Mouse (Mus musculus) intestine, postnatal 0 days (tissue): ENCODE measurements around the gene Itga8. TPM values are rescaled to one million over a fixed set of nuclear protein-coding genes. Genes with fewer than 3 reads are reported as not detected.
A peak's percentile ranks its signal among the peaks of the same experiment; 100 is the strongest.

Source experiments
- ATAC-seq: fragments of 200-750 bp; cut with Nextera tagmentation; 2 replicates; pipeline ENCODE4 v1.8.0; 2017; ENCODE audit warnings: mild to moderate bottlenecking, moderate TSS enrichment, moderate library complexity
- H3K27ac ChIP-seq: fragments of 300-500 bp; sonication (generic); 2 replicates; pipeline ENCODE4 v1.5.1; 2014; ENCODE audit warnings: mild to moderate bottlenecking, low read depth, low read length, moderate library complexity
- H3K27me3 ChIP-seq: fragments of 300-500 bp; sonication (generic); replicated peaks from 2 replicates; pipeline ENCODE4 v1.6.1; 2014; ENCODE audit warnings: low read length, mixed read lengths; ENCODE audit not compliant: control insufficient read depth, insufficient read depth
- H3K36me3 ChIP-seq: fragments of 300-500 bp; sonication (generic); 2 replicates; pipeline ENCODE4 v1.6.1; 2014; ENCODE audit warnings: mild to moderate bottlenecking, moderate library complexity; ENCODE audit not compliant: control insufficient read depth, insufficient read depth
- H3K4me1 ChIP-seq: fragments of 300-500 bp; sonication (generic); replicated peaks from 2 replicates; pipeline ENCODE4 v1.6.1; 2014; ENCODE audit warnings: antibody characterized with exemption, low read length, mixed read lengths; ENCODE audit not compliant: control insufficient read depth, insufficient read depth
- H3K4me2 ChIP-seq: fragments of 300-500 bp; sonication (generic); replicated peaks from 2 replicates; pipeline ENCODE4 v1.6.1; 2014; ENCODE audit warnings: low read depth, mild to moderate bottlenecking, moderate library complexity
- H3K4me3 ChIP-seq: fragments of 300-500 bp; sonication (generic); 2 replicates; pipeline ENCODE4 v1.5.1; 2014; ENCODE audit warnings: low read depth, low read length
- H3K9ac ChIP-seq: fragments of 300-500 bp; sonication (generic); 2 replicates; pipeline ENCODE4 v1.6.1; 2014; ENCODE audit warnings: mild to moderate bottlenecking, low read depth, low read length
- H3K9me3 ChIP-seq: fragments of 300-500 bp; sonication (generic); 2 replicates; pipeline ENCODE4 v1.6.1; 2016; ENCODE audit warnings: mixed run types; ENCODE audit not compliant: control insufficient read depth
- CTCF ChIP-seq: sonication (generic); IDR thresholded peaks from 2 replicates; pipeline ENCODE4 v1.5.1; 2016; ENCODE audit warnings: low read depth, mild to moderate bottlenecking, control low read depth, antibody characterized with exemption, moderate library complexity
- WGBS: fragments of 180-500 bp; shearing (Covaris S2); extraction: QIAGEN DNeasy Blood & Tissue Kit; methylation state at CpG from one replicate; pipeline ENCODE4 v1.1.7; 2014; 5-methylcytosine and 5-hydroxymethylcytosine counted together
- polyA plus RNA-seq: library from polyadenylated mRNA; unstranded; fragments of >200 nt; fragmentation: Nextera tagmentation; extraction: Ambion mirVana; gene quantifications from 2 replicates; pipeline ENCODE4 v1.2.1, GENCODE M21; 2015

Itga8 gene
- polyA plus RNA-seq, 1 experiment from 2014 or later, result 5.2 TPM

DNA sequence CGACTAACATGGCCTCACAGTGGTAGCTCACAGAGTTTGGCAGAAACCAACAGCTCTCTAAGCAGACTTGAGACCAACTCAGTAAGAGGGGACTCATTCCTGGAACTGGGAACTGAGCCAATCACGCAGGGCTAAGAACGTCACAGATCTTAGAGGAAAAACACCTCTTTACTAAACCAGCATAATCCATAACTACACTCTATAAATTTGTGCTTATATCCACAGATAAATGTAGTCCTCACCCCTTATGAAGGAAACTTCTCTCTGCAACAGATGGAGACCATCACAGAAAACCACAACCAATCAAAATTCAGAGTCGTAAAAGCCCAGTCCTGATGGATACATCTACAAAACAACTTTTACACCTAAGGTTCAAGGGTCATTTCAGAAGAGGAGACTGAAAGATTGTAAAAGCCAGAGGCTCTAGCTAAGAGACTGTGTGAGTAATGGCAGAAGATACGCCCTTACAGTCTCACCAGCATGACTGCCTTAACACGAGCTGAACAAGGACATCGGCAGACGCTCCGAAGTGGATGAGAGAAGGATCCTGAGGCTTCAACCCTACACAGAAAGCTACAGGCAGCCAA lies 3.4 kb upstream of the Itga8 start:
- H3K4me3 ChIP-seq, result no peak overlapping the region
- no peak overlapping the region for H3K27ac ChIP-seq
- H3K36me3 ChIP-seq, result no peaks in the 10 kb centered on the region
- H3K9me3 ChIP-seq, result no peaks in the 10 kb centered on the region
- TF ChIP-seq CTCF, result no peak
- ATAC-seq, result 0 out of 2 replicates have a peak, but pooled peaks have one; percentile 48
- WGBS, result 51% methylated on average over 9 of the region's 9 CpGs
- 0 out of 2 replicates have a peak, but pooled peaks cover 3% of the 10 kb centered on the region for H3K4me1 ChIP-seq
- H3K4me2 ChIP-seq, result no peak overlapping the region
- H3K27me3 ChIP-seq, result peaks cover 17% of the 10 kb centered on the region
- no peak overlapping the region for H3K9ac ChIP-seq

DNA sequence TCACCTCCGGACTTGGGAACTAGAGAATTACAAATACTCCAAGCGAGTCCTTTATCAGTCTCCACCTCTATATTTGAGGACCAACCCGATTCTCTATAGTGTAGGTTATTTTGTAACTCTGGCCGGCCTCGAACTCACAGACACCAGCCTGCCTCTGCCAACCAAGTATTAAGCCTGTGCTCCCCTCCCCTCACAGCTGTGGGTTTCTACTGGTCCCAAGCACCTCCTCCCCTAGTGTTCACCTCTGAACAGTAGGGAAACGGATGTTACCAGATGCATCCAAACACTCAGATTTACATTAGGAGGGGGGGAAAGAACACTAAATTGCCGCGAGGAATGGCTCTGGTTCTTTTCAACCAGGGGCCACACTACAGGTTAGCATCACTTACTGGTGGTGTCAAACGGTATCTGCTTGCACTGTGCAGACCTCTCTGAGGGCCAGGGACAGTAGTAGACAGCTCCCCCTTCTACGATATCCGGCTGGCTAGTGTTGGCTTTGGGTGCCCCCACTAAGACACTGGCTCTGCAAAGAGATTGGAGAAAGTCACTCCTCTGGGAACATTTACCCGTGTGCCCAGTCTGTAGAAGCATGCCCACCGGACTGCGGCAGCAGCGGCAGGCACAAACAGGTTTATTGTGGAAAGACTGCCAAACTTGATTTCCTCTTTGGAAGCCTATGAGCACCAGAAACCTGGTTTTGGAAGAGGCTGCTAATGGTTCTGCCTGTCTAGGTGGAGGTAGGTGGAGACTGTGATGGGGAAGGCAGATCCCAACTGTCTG lies 1.1 kb downstream of the Itga8 start:
- Histone ChIP-seq H3K4me2 (peak overlapping the region; percentile 96), H3K4me3 (peak overlapping the region; percentile 75), H3K27ac (no peak overlapping the region), H3K4me1 (0 out of 2 replicates have a peak, but pooled peaks cover 3% of the 10 kb centered on the region), H3K27me3 (peaks cover 17% of the 10 kb centered on the region), H3K9me3 (no peaks in the 10 kb centered on the region), H3K36me3 (no peaks in the 10 kb centered on the region), H3K9ac (no peak overlapping the region)
- no peak for TF ChIP-seq CTCF
- no peak for ATAC-seq
- 64% methylated on average over 15 of the region's 15 CpGs for WGBS

- Histone ChIP-seq H3K4me1 (0 out of 2 replicates have a peak, but pooled peaks cover 3% of the 10 kb centered on the region), H3K4me3 (no peak overlapping the region), H3K27me3 (peaks cover 14% of the 10 kb centered on the region), H3K9ac (no peak overlapping the region), H3K4me2 (no peak overlapping the region), H3K36me3 (no peaks in the 10 kb centered on the region), H3K9me3 (no peaks in the 10 kb centered on the region), H3K27ac (no peak overlapping the region)
- peak; percentile 24; the same call in 1 of the 2 replicates for TF ChIP-seq CTCF
- ATAC-seq, result no peak
- WGBS, result 87% methylated on average over 5 of the region's 5 CpGs
These were observed 4.4 kb downstream of the Itga8 start for GRCm38 (mm10) chr2:12297287-12297686.

GRCm38 (mm10) chr2:12295150-12295549 lies 6.6 kb downstream of the Itga8 start:
- Histone ChIP-seq H3K9me3 (no peaks in the 10 kb centered on the region), H3K9ac (no peak overlapping the region), H3K36me3 (no peaks in the 10 kb centered on the region), H3K4me1 (no peaks in the 10 kb centered on the region), H3K27ac (no peak overlapping the region), H3K27me3 (no peaks in the 10 kb centered on the region), H3K4me3 (no peak overlapping the region), H3K4me2 (no peak overlapping the region)
- 91% methylated on average over 6 of the region's 6 CpGs for WGBS
- ATAC-seq, result no peak
- TF ChIP-seq CTCF, result no peak

DNA sequence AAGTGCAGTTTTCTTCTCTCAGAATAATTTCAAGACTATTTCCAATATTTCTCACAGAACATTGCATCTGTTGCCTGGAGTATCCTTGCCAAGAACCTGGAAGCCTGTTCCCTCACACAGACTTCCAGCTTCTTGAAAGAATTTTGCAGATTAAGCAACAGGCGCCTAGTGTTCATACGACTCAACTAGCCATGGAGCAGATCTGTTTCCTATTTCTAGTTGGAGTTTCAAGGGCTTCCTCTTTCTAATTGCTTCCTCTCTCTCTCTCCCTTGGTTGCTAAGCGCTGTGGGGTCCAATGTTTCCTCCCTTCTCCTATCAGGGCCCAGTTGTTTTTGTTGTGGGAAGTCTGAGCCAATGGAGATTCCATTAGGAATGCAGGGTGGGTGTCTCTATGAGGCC lies 7.7 kb downstream of the Itga8 start:
- ATAC-seq, result no peak
- Histone ChIP-seq H3K27me3 (no peaks in the 10 kb centered on the region), H3K4me3 (no peak overlapping the region), H3K36me3 (no peaks in the 10 kb centered on the region), H3K9me3 (no peaks in the 10 kb centered on the region), H3K4me2 (no peak overlapping the region), H3K4me1 (no peaks in the 10 kb centered on the region), H3K9ac (no peak overlapping the region), H3K27ac (no peak overlapping the region)
- TF ChIP-seq CTCF, result no peak
- 68% methylated on average over 3 of the region's 3 CpGs for WGBS

- no peaks in the 10 kb centered on the region for H3K4me1 ChIP-seq
- no peaks in the 10 kb centered on the region for H3K9me3 ChIP-seq
- H3K27me3 ChIP-seq, result no peaks in the 10 kb centered on the region
- H3K4me2 ChIP-seq, result no peak overlapping the region
- 78% methylated on average over 8 of the region's 8 CpGs for WGBS
- H3K36me3 ChIP-seq, result no peaks in the 10 kb centered on the region
- no peak overlapping the region for H3K4me3 ChIP-seq
- no peak for ATAC-seq
- no peak for TF ChIP-seq CTCF
- H3K9ac ChIP-seq, result no peak overlapping the region
- H3K27ac ChIP-seq, result no peak overlapping the region
These were observed 8.3 kb downstream of the Itga8 start for GRCm38 (mm10) chr2:12293458-12293857.
